Mouse (Mus musculus) heart, adult 2 months (tissue): ENCODE data around the gene Olfr1209.

Source experiments
- CTCF ChIP-seq: fragments of 200-600 bp; IDR thresholded peaks from 2 replicates; pipeline ENCODE4 v1.8.1; 2022; ENCODE audit warnings: antibody characterized with exemption, mild to moderate bottlenecking, moderate library complexity
- POLR2A ChIP-seq: fragments of 200-500 bp; IDR thresholded peaks from 2 replicates; pipeline ENCODE4 v1.6.1; 2011; ENCODE audit warnings: mild to moderate bottlenecking, low read depth, low read length, control low read depth; ENCODE audit not compliant: insufficient read depth

- TF ChIP-seq CTCF: no peak
- TF ChIP-seq POLR2A: no peak
Measured at GRCm38 (mm10) chr2:88902211-88902610, 12.7 kb downstream of the Olfr1209 start, which contains the start of gene Olfr1208.
